Mouse (Mus musculus): Measurements from ENCODE around the gene Manbal. TPM values are rescaled to one million over a fixed set of nuclear protein-coding genes. Genes with fewer than 3 reads are reported as not detected.

Manbal gene
- polyA plus RNA-seq, 1 experiment from 2014 or later: 123 TPM

- H3K9ac ChIP-seq (ENCODE audit: low read depth, low read length): no peak overlapping the region
Observed at GRCm38 (mm10) chr2:157339532-157339931, 27.9 kb upstream of the Manbal start.

GRCm38 (mm10) chr2:157340221-157340741, 27.1 kb upstream of the Manbal start:
- peaks cover 31% of the 10 kb centered on the region for H3K4me1 ChIP-seq (ENCODE audit: control insufficient read depth, insufficient read depth, low read depth, low read length)

More at GRCm38 (mm10) chr2:157339532-157339931, 27.9 kb upstream of the Manbal start:
- Histone ChIP-seq H3K4me2 (ENCODE audit: low read length) (no peak overlapping the region), H3K36me3 (ENCODE audit: control insufficient read depth, insufficient read depth, low read length) (no peaks in the 10 kb centered on the region), H3K4me1 (ENCODE audit: control insufficient read depth, insufficient read depth, low read depth, low read length) (peaks cover 31% of the 10 kb centered on the region), H3K9me3 (ENCODE audit: control insufficient read depth, low read length) (no peaks in the 10 kb centered on the region), H3K27ac (ENCODE audit: low read depth, low read length) (peak overlapping the region; percentile 74), H3K27me3 (replicated peaks; ENCODE audit: control insufficient read depth, insufficient read depth, low read length) (no peaks in the 10 kb centered on the region), H3K4me3 (ENCODE audit: low read length) (no peak overlapping the region)
- no peak for ATAC-seq
- WGBS: 62% methylated on average over 7 of the region's 7 CpGs

GRCm38 (mm10) chr2:157341554-157342270, 25.7 kb upstream of the Manbal start:
- no peaks in the 10 kb centered on the region for H3K36me3 ChIP-seq (ENCODE audit: control insufficient read depth, insufficient read depth, low read length)
- H3K27ac ChIP-seq (ENCODE audit: low read depth, low read length): peak overlapping the region; percentile 80
- H3K9me3 ChIP-seq (ENCODE audit: control insufficient read depth, low read length): no peaks in the 10 kb centered on the region
- peak; percentile 49 for ATAC-seq
- no peak overlapping the region for H3K4me3 ChIP-seq (ENCODE audit: low read length)
- peaks cover 31% of the 10 kb centered on the region for H3K4me1 ChIP-seq (ENCODE audit: control insufficient read depth, insufficient read depth, low read depth, low read length)
- no peak overlapping the region for H3K4me2 ChIP-seq (ENCODE audit: low read length)
- H3K9ac ChIP-seq (ENCODE audit: low read depth, low read length): peak overlapping the region; percentile 59
- 34% methylated on average over 11 of the region's 11 CpGs for WGBS
- no peaks in the 10 kb centered on the region for H3K27me3 ChIP-seq (replicated peaks; ENCODE audit: control insufficient read depth, insufficient read depth, low read length)

More at GRCm38 (mm10) chr2:157340221-157340741, 27.1 kb upstream of the Manbal start:
- Histone ChIP-seq H3K36me3 (ENCODE audit: control insufficient read depth, insufficient read depth, low read length) (no peaks in the 10 kb centered on the region), H3K27me3 (replicated peaks; ENCODE audit: control insufficient read depth, insufficient read depth, low read length) (no peaks in the 10 kb centered on the region), H3K9me3 (ENCODE audit: control insufficient read depth, low read length) (no peaks in the 10 kb centered on the region), H3K4me2 (ENCODE audit: low read length) (no peak overlapping the region), H3K4me3 (ENCODE audit: low read length) (no peak overlapping the region), H3K9ac (ENCODE audit: low read depth, low read length) (no peak overlapping the region; the same call in 1 of the 2 replicates), H3K27ac (ENCODE audit: low read depth, low read length) (peak overlapping the region; percentile 74)
- WGBS: 10% methylated on average over 7 of the region's 7 CpGs
- peak; percentile 85 for ATAC-seq

- 23% methylated on average over 5 of the region's 5 CpGs for WGBS
- ATAC-seq: no peak
- Histone ChIP-seq H3K4me1 (ENCODE audit: control insufficient read depth, insufficient read depth, low read depth, low read length) (peaks cover 35% of the 10 kb centered on the region), H3K4me3 (ENCODE audit: low read length) (no peak overlapping the region), H3K27ac (ENCODE audit: low read depth, low read length) (peak overlapping the region; percentile 80), H3K27me3 (replicated peaks; ENCODE audit: control insufficient read depth, insufficient read depth, low read length) (no peaks in the 10 kb centered on the region), H3K9me3 (ENCODE audit: control insufficient read depth, low read length) (no peaks in the 10 kb centered on the region), H3K36me3 (ENCODE audit: control insufficient read depth, insufficient read depth, low read length) (no peaks in the 10 kb centered on the region), H3K9ac (ENCODE audit: low read depth, low read length) (no peak overlapping the region), H3K4me2 (ENCODE audit: low read length) (no peak overlapping the region)
Observed at GRCm38 (mm10) chr2:157342328-157342926, 25.0 kb upstream of the Manbal start.

- ATAC-seq: no peak
- Histone ChIP-seq H3K4me3 (ENCODE audit: low read length) (no peak overlapping the region), H3K27me3 (replicated peaks; ENCODE audit: control insufficient read depth, insufficient read depth, low read length) (no peaks in the 10 kb centered on the region), H3K9me3 (ENCODE audit: control insufficient read depth, low read length) (no peaks in the 10 kb centered on the region), H3K27ac (ENCODE audit: low read depth, low read length) (peak overlapping the region; percentile 51; the same call in 1 of the 2 replicates), H3K4me1 (ENCODE audit: control insufficient read depth, insufficient read depth, low read depth, low read length) (peaks cover 43% of the 10 kb centered on the region), H3K9ac (ENCODE audit: low read depth, low read length) (peak overlapping the region; percentile 41), H3K4me2 (ENCODE audit: low read length) (no peak overlapping the region), H3K36me3 (ENCODE audit: control insufficient read depth, insufficient read depth, low read length) (no peaks in the 10 kb centered on the region)
- 41% methylated on average over 6 of the region's 6 CpGs for WGBS
Observed at GRCm38 (mm10) chr2:157343337-157343736, 24.1 kb upstream of the Manbal start.

- Histone ChIP-seq H3K4me2 (ENCODE audit: low read length) (peak within 1 kb of the TSS; percentile 34), H3K9ac (ENCODE audit: low read depth, low read length) (peak within 1 kb of the TSS; percentile 62), H3K36me3 (ENCODE audit: control insufficient read depth, insufficient read depth, low read length) (no peaks in the 10 kb centered on the region), H3K27me3 (replicated peaks; ENCODE audit: control insufficient read depth, insufficient read depth, low read length) (no peaks in the 10 kb centered on the region), H3K4me1 (ENCODE audit: control insufficient read depth, insufficient read depth, low read depth, low read length) (peaks cover 33% of the 10 kb centered on the region), H3K4me3 (ENCODE audit: low read length) (no peak within 1 kb of the TSS), H3K9me3 (ENCODE audit: control insufficient read depth, low read length) (no peaks in the 10 kb centered on the region), H3K27ac (ENCODE audit: low read depth, low read length) (peak within 1 kb of the TSS; percentile 93)
- ATAC-seq: peak; percentile 85
- WGBS: 21% methylated on average over 26 of the region's 26 CpGs
Observed at GRCm38 (mm10) chr2:157347361-157348159, 19.8 kb upstream of the Manbal start, which contains the start of gene Ghrh. Gene Ghrh (minus strand): TSS chr2:157347506.

GRCm38 (mm10) chr2:157349121-157349778, 18.1 kb upstream of the Manbal start:
- Histone ChIP-seq H3K9me3 (ENCODE audit: control insufficient read depth, low read length) (no peaks in the 10 kb centered on the region), H3K4me3 (ENCODE audit: low read length) (no peak overlapping the region), H3K9ac (ENCODE audit: low read depth, low read length) (peak overlapping the region; percentile 41; the same call in 1 of the 2 replicates), H3K27ac (ENCODE audit: low read depth, low read length) (peak overlapping the region; percentile 90), H3K4me2 (ENCODE audit: low read length) (peak overlapping the region; percentile 40), H3K4me1 (ENCODE audit: control insufficient read depth, insufficient read depth, low read depth, low read length) (peaks cover 26% of the 10 kb centered on the region), H3K27me3 (replicated peaks; ENCODE audit: control insufficient read depth, insufficient read depth, low read length) (no peaks in the 10 kb centered on the region), H3K36me3 (ENCODE audit: control insufficient read depth, insufficient read depth, low read length) (no peaks in the 10 kb centered on the region)
- 24% methylated on average over 12 of the region's 12 CpGs for WGBS
- peak; percentile 27; the same call in 1 of the 2 replicates for ATAC-seq

GRCm38 (mm10) chr2:157353183-157353582, 14.2 kb upstream of the Manbal start:
- no peak overlapping the region for H3K4me2 ChIP-seq (ENCODE audit: low read length)
- ATAC-seq: no peak
- no peaks in the 10 kb centered on the region for H3K9me3 ChIP-seq (ENCODE audit: control insufficient read depth, low read length)
- H3K9ac ChIP-seq (ENCODE audit: low read depth, low read length): no peak overlapping the region
- WGBS: 74% methylated on average over 4 of the region's 4 CpGs
- peaks cover 15% of the 10 kb centered on the region for H3K4me1 ChIP-seq (ENCODE audit: control insufficient read depth, insufficient read depth, low read depth, low read length)
- H3K27me3 ChIP-seq (replicated peaks; ENCODE audit: control insufficient read depth, insufficient read depth, low read length): no peaks in the 10 kb centered on the region
- no peak overlapping the region for H3K4me3 ChIP-seq (ENCODE audit: low read length)
- H3K36me3 ChIP-seq (ENCODE audit: control insufficient read depth, insufficient read depth, low read length): no peaks in the 10 kb centered on the region
- H3K27ac ChIP-seq (ENCODE audit: low read depth, low read length): no peak overlapping the region

Measured in hindbrain, embryonic 16.5 days (tissue).